Mouse (Mus musculus): ENCODE results near the gene Efcab3. TPM values are rescaled to one million over a fixed set of nuclear protein-coding genes. Genes with fewer than 3 reads are reported as not detected.

The Efcab3 gene
- polyA plus RNA-seq, 1 experiment from 2014 or later: not detected

Other genes with a start within 250 kb of the Efcab3 start
- 43.2 and 50.5 TPM in 2 replicates for gene Mettl2, start 62.8 kb downstream of the Efcab3 start, polyA plus RNA-seq (2016; fragmentation: Nextera tagmentation; extraction: Ambion mirVana)
- gene Gm10842, start 83.3 kb downstream of the Efcab3 start, polyA plus RNA-seq (2016; fragmentation: Nextera tagmentation; extraction: Ambion mirVana): not detected in 2 replicates
- 18.7 and 21.9 TPM in 2 replicates for gene Tlk2, start 115.2 kb downstream of the Efcab3 start, polyA plus RNA-seq (2016; fragmentation: Nextera tagmentation; extraction: Ambion mirVana)
- gene Mrc2, start 229.1 kb downstream of the Efcab3 start, polyA plus RNA-seq (2016; fragmentation: Nextera tagmentation; extraction: Ambion mirVana): 19.7 and 19.8 TPM in 2 replicates